Mouse (Mus musculus) spleen, adult 2 months (tissue): ENCODE data around the gene Tubgcp2.

Source experiments
- CTCF ChIP-seq: fragments of 200-500 bp; IDR thresholded peaks from 2 replicates; pipeline ENCODE4 v1.5.1; 2011; ENCODE audit warnings: mild to moderate bottlenecking, inconsistent platforms; ENCODE audit not compliant: insufficient read depth, insufficient read length, insufficient replicate concordance; ENCODE audit errors: extremely low read depth
- POLR2A ChIP-seq: fragments of 200-500 bp; IDR thresholded peaks from 2 replicates; pipeline ENCODE4 v1.6.1; 2011; ENCODE audit warnings: low read depth, low read length, inconsistent platforms

GRCm38 (mm10) chr7:139957958-139958357 lies 78.5 kb downstream of the Tubgcp2 start:
- no peak for TF ChIP-seq POLR2A
- no peak for TF ChIP-seq CTCF
